Mouse (Mus musculus): ENCODE data around the gene Tnfrsf12a.
A peak's percentile ranks its signal among the peaks of the same experiment; 100 is the strongest.

Tnfrsf12a gene

GRCm38 (mm10) chr17:23677236-23677679 lies at the start of gene Tnfrsf12a:
Gene Tnfrsf12a, minus strand, starts transcription at chr17:23677468.
- peak; percentile 92 for DNase-seq

DNA sequence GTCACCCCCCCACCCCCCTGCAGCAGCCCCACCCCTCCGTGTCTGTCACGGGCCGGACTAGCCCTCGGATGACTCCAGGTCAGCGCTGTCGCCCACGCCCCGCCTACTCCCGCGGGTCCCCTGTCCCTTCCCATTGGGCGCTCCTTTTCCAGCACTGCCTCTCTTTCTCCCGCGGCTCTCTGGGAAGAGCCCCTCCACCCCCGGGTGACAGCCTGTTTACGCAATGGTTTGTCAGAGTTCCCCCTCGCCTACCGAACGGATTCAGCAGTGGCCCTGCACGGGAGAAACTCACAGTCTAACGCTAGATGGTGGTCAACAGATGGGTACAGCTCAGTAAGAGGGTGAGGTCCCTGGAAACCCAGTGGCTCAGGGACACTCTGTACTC lies 49.5 kb upstream of the Tnfrsf12a start:
- DNase-seq, result peak; percentile 87

DNA sequence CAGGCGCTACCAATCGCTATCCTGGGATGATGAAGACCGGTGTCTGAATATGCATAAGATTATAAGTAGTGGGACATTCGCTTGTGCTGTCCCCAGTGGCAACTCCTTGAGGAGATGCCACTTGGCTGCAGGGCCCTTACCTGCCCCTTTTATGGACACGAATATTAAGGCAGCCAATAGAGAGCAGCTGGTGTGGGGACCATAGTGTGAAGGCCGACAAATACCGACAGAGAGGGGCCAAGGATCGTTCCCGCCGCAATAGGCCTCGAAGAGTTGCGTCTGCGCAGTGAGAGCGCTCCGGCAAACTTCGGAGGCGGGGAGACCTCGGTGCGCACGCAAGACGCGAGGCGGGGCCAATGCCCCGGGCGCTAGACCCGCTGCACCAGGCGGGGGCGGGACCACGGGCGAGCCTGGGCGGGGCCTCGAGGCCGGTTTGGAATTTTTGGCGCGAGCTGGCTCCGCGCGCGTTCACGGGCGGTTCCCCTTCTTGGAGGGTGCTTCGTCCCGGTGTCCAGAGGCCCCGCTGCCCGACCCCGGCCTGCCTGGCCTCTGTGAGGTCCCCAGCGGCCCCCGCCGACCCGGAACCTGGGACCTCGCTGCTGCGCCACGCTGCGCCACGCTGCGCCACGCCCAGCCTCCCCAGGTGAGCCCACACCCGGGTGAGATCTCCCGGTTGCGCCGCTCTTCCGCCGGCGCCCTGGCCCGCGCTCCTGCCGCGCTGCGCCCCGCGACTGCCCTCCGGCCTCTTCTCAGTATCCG lies 48.9 kb upstream of the Tnfrsf12a start, which contains the start of gene Pkmyt1:
TSS of gene Pkmyt1 (plus strand) at position 338 of the 759 bp plus-strand sequence.
- peak; percentile 99 for DNase-seq

- no peak for DNase-seq
Observed at GRCm38 (mm10) chr17:23725477-23725876, 48.2 kb upstream of the Tnfrsf12a start.

DNA sequence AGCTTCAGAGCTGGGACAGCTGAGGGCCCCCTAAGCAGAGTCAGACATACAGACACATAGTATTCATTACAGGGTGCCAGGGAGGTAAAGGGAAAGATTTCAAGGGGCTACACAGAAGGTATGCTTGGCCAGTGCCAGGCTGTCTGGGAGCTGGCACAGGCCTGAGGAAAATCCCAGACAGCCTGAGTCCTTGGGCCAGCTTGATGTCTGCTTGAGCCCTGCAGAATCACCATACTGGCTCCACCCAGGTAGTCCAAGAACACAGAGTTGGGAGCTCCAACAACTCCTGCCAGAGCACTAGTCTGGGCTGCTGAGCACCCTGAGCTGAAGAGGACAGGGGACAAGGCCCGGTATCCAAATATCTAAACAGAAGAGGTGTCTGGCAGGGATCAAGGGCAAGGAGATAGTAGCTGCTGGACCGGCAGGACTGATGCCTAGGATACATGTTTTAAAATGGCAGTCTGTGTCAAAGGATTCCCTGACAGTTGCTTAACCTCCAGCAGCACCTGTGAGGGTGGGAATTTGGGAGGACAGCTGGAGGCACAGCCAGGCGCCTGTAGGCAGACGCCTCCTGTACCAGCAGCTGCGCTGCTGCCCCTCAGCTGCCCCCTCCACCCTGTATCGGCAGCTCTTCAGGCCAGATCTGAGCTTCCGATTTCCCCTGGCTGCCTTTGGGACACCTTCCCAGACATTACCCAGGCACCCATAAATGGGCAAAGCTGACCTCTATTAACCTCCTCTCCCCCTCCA lies 45.3 kb upstream of the Tnfrsf12a start, which contains the start of gene 1520401A03Rik:
TSS of gene 1520401A03Rik (minus strand) at position 408 of the 750 bp plus-strand sequence.
- no peak for DNase-seq

DNA sequence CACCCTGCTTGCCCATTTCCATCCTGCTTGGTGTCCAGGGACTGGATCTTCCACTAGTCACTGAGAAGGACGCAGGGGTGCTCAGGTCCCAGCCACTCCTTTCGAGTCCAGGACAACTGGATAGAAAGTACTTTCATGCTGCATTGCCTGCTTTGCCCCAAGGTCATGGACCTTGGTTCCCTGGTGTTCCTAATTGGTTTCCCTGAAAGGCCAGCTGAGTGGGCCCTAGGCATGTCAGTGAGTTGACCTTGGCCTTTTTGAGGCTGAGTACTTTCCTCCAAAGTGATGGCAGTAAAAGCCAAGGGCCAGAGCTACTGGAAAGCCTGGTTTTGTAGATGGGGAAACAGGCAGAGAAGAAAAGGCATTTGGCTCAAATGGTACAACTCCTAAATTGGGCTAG lies 44.6 kb upstream of the Tnfrsf12a start:
- no peak for DNase-seq

GRCm38 (mm10) chr17:23719455-23719854 lies 42.2 kb upstream of the Tnfrsf12a start:
- DNase-seq, result no peak

DNA sequence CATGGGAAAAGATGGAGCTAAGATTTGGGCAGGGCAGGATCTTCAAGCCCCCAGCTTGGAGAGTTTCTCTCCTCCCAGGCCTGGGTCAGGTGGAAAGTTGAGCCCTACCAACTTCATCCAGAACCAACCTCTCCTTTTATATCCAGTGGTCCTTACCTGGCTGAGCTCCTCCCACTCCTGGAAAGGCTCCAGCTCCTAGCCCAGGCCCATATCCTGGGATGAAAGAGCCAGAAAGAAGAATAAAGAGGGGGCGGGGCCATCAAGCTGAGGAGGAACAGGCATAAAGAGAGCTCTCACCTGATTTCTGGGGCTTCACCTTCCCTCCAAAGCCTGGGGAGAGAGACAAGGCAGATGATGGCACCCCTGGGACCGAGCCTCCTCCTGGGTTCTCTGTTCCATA lies 39.7 kb upstream of the Tnfrsf12a start:
- no peak for DNase-seq

DNA sequence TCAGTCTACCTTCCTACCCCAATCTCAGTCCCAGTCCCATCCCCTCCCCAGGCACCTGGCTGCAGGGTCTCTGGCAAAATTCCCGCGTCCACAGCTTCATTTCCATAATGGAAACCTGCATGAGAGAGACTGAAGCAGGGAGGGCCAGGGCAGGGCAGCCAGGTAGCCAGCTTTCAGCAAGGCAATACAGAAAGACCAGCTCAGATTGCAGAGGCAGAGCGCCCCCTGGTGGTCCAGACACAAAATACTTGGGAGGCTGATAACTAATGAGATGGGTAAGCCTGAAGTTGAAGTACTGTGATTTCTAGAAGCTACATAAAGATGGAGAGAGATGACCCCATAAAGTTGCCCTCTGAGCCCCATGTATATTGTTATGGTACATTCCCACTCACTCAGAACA lies 28.9 kb upstream of the Tnfrsf12a start:
- peak; percentile 81 for DNase-seq

DNA sequence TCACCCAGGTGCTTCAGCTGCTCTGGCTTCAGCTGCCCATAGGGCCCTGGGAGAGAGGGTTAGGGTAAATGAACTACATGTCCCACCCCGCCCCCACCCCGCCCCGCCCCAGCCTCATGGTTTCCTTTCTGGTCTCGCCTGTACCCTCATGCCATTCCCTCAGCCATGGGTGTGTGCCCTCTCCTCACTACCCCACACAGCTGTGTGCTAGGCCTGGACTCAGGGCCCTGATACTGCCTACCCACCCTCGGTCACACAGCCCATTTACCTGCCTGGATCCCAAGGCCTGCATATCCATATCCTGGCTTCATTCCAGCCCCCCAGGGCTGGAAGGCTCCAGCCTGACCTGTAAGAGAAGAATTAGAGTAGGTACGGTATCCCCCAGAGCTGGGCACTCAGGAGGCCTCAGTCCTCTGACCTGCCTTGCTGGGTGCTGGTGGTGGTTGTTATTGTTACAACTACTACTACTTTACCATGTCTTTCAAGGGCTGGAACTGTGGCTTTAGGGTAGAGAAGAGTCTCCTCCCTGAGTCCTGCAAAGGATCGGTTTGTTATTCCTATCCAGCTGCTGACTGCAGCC lies 28.3 kb upstream of the Tnfrsf12a start:
- no peak for DNase-seq

DNA sequence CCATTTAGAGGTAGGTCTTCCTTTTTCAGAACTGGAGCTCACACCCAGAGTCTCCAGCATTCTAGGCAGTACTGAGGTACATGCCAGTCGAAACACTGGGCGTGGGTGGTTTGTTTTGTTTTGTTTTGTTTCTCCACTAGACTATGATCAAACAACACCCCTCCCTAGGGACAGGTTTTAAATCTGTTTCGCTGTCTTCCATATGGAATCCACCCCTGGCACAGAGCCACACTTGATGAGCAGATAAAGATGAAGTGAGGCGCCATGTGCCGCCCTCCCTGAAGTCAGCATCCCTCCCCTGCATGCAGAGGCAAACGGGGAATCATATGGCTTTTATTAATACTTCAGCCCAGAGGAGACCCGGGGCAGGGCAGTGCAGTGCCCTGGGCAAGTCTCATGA lies 27.5 kb upstream of the Tnfrsf12a start:
- peak; percentile 10 for DNase-seq

DNA sequence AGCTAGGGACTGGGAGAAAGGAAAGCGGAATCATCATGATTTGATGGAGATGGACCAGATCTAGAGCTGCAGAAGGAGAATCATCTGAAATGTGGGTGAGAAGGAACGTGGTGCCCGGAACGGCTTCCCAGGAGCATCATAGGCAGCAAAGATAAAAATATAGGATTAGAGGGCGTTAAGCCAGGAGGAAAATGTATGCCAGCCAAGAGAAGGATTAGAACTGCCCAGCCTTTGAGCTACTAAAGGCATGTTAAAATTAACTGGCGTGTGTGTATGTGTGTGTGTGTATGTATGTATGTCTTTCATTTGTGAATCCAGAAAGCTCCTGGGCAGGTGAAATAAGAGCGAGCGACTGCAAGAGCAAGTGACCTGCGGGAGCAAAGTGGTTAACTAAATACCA lies 26.0 kb upstream of the Tnfrsf12a start:
- no peak for DNase-seq

- DNase-seq, result peak; percentile 92
Observed at GRCm38 (mm10) chr17:23700079-23700478, 22.8 kb upstream of the Tnfrsf12a start.

GRCm38 (mm10) chr17:23699131-23700077 lies 22.1 kb upstream of the Tnfrsf12a start:
- peak; percentile 40 for DNase-seq

- peak; percentile 42 for DNase-seq
Observed at GRCm38 (mm10) chr17:23695801-23696200, 18.5 kb upstream of the Tnfrsf12a start.

DNA sequence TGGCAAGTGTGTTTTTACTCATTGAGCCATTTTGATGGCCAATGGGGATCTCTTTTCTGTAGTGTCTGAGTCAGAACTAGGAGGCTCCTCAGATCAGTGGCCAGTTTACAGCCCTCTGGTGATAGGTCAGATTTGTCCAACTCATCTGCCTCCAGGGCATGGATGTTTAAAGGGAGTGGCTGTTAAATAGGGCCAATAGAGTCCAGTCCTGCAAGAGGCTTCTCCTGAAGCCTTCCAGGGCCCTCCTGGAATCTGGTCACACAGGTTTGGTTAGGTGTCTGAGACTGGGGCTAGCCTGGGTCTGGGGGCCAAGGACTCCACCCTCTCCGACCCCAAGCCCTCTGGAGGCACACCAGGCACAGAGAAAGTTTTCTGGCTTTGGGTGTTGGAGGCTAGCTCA lies 17.2 kb upstream of the Tnfrsf12a start:
- no peak for DNase-seq

GRCm38 (mm10) chr17:23683856-23684672 lies 6.8 kb upstream of the Tnfrsf12a start, which contains the start of gene Cldn9:
Gene Cldn9, minus strand, starts transcription at chr17:23684026.
- DNase-seq, result no peak

DNA sequence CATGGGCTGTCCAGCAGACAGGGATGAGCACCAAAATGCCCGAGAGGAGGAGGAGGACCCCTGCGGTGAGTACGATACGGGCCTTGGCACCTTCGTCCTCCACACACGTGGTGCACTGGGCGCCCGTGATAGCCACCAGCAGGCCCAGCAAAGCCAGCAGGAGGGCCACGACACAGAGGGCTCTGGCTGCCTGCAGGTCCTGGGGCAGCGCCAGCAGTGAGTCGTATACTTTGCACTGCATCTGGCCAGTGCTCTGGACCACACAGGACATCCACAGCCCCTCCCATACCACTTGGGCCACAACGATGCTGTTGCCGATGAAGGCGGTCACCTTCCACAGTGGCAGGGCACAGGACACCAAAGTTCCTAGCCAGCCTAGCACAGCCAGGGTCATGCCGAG lies 6.0 kb upstream of the Tnfrsf12a start:
- DNase-seq, result no peak

DNA sequence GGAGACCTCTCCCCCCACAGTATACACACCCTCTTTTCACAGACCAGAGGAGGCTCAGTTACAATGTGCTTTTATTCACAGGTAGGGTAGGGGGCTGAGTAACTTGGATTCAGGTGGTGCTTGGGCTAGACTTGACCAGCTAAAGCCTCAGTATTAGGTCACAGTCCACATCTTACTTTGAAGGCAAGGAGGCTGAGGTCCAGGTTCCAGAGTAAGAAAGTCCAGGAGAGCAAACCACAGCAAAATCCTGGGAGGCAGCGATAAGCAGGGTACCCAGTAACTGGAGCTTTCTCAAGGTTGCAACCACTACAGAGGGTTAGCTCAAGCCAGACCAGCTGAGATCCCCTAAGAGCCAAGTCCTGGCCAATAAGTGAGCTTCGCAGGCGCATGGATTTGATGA lies 5.3 kb upstream of the Tnfrsf12a start:
- no peak for DNase-seq

GRCm38 (mm10) chr17:23682092-23682491 lies 4.8 kb upstream of the Tnfrsf12a start:
- DNase-seq, result no peak

GRCm38 (mm10) chr17:23681086-23681485 lies 3.8 kb upstream of the Tnfrsf12a start:
- DNase-seq, result no peak
